Mouse (Mus musculus) frontal cortex, postnatal 25 days (tissue): ENCODE measurements around the gene Cramp1l.

Source experiments
- DNase-seq, 2 experiments: peaks; one replicate each; pipeline ENCODE4 v3.0.0; 2022; ENCODE audit warnings: low spot score in 2 of 2

Gene Cramp1l

DNA sequence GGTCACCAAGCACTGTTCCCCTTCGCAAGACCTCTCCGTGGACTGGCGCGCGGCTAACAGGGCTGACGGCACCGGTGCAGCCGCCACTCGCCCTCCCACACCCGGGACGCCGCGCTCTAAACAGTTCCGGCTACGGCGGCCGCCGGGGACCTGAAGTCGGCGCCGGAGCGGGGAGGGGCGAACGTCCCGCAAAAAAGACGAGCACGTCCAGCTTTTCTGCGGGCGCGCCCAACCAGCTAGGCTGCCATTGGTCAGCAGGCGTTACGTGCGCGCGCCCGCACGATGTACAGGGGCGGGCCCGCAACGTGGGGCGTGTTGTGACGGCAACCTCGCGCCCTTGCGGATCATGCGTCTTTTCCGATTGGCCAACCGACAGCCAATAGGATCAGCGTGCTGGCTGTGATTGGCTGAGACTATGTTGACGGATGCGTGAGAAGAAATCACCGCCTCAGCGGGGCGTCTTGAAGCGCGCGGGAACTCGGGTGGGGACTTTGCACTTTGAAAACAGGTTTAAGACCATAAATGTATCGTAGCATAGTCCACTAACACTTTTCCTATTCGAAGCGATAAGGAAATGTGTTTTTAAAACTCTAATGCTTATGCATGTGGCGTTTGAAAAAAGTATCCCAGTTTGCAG, at the start of gene Cramp1l, which contains the start of gene Ift140:
TSS of gene Cramp1l (minus strand) at position 134 of the 637 bp plus-strand sequence.
TSS of gene Ift140 (plus strand) at position 431 of the 637 bp plus-strand sequence.
- DNase-seq: peak; percentile 97 to 98

DNA sequence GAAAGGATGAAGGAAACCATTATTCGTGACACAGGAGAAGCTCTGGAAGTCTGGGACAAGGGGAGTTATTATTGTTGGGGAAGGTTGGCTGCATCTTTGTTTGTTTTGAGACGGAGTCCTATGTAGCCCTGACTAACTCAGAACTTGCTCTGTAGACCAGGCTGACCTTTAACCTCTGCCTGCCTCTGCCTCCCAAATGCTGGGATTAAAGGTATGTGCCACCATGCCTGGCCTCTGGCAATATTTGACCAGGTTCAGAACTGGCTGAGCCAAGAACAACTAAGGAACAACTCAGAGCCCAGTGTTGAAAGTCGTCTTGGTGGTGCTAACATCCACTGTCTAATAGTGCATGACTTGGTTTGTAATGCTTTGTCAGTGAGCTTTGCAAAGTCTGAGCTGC, 49.6 kb upstream of the Cramp1l start:
- DNase-seq: no peak

DNA sequence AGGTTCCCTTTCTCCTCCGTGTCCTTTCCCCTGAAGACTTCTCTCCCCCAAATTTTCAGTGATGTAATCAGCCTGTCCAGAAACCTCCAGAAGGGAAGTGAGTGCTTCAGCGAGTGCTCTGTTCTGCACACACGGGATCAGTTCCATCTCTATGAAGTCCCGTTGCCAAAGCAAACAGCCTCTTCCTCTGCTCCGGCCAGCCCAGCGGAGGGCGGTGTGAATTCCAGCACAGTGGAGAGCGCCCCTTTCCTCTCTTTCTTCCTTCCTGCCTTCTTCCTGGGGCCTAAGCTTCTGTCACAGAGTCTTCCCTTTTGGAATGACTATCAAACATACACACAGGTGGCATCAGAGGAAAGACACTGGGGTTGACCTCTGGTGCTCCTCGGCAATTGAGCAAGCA, 48.8 kb upstream of the Cramp1l start:
- no peak for DNase-seq

DNA sequence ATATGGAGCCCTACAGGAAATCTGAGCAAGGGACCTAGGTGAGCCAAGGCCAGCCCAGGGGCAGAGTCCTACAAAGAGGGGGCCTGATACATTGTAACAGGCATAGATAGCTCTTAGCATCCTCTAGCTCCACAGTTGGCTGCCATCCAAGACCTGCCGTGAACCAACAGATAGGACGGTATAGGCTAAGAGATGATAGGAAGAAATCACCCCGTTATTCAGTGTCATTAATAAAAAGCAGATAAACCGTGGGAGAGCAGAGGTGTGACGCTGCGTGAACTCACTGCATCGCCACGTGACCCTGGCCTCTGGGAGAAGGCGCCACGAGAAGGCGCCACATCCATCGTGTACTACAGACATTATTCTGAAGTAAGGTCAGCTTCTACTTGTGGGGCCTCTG, 48.3 kb upstream of the Cramp1l start:
- DNase-seq: no peak

DNA sequence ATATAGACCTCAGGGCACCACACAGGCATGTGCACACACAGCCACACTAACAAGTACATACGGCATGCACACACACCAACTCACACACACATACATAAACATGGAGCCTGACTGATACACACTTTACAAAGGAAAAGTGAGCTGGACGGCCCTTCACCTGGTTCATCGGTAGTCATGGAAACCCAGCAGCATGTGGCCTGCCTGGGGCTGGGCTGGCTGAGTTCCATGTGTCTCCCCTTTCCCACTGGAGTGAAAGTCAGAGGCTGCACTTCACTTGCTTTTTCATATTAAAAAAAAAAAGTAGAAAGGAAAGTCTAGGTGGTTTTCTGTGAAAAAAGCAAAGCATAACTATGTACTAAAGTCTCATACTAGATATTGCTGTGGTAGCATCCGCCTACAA, 47.7 kb upstream of the Cramp1l start:
- no peak for DNase-seq

DNA sequence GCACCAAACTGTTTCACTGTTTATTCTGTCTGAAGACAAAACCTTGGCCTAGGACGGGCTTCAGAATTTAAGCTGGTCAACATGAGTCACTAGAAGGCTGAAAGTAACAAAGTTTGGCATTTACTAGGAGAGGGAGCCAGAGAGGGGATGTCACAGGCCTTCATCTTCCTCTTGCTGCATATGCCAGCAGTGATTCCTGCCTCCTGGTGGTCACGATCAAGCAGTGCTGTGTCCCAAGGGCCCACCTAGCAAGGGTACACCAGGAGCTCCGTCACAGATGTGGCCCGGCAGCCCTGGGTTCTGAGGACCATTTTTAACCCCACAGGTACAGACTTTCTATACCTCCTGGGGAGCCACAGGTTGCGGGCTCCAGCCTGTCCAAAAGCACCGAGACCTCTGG, 41.5 kb upstream of the Cramp1l start:
- DNase-seq: no peak

DNA sequence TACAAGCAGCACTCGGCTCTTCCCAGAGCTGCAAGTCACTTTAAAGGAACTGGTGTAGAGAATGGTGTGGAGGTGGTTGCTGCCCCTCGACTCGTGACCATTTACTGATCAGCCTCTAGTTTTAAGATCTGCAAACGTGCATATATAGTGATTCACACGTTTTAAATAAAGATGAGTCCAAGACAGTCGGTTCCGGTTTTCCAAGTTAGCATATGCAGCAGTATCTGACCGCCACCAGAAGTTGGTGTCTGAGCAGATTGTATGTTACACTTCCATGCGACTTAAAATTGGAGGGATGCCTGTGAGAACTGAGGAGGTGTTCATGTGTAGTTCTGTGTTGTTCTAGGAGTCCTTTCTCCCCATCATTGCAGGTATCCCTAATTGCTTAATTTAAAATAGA, 37.7 kb upstream of the Cramp1l start:
- DNase-seq: no peak

DNA sequence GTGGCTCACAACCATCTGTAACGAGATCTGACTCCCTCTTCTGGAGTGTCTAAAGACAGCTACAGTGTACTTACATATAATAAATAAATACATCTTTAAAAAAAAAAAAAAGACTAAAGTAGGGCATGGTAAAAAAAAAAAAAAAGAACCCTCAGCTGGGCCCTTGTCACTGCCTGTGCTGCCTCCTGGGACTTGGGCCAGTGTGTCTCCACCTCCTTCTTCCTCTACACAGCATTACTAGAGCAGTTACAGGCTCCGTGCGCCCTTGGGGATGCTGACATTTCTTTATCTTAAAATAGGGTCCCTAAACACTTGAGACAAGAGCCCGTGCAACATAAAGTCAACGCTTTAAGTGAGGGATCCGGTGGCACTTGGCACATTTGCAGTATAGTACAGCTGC, 31.6 kb upstream of the Cramp1l start:
- DNase-seq: no peak

DNA sequence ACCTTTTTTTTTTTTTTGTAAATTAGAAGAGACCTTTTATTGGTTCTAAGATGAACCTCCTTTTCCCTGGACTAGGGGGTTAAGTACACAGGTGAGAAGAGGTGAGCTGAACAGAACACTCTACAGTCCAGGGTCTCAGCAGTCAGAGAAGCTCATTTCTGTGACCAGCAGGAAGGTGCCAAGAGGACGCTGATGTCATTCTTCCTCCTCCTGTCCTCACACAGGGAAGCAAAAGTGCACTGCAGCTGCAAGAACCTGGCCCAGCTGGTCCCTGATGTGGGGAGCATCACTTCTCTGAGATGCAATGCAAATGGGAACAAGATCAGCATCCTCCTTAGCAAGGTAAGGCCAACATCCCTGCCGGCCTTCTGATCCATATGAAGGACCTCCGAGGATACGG, 29.7 kb upstream of the Cramp1l start:
- no peak for DNase-seq

DNA sequence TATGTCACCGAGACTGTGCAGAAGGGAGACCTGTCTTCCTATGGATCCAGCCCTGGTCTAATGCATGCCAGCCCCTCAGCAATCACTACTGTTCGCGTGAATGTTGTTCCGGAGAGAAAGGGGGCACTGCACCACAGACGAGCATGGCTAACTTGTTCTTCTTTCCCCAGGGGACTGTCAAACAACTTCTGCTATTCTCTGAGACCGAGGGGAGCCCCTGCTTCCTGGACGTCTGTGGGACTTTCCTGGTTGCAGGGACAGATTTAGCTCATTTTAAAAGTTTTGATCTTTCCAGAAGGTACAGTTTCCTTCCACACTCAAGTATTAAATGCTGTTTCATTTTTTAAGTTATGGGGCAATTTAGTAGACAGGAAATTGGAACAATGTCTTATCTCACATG, 29.3 kb upstream of the Cramp1l start:
- DNase-seq: no peak

DNA sequence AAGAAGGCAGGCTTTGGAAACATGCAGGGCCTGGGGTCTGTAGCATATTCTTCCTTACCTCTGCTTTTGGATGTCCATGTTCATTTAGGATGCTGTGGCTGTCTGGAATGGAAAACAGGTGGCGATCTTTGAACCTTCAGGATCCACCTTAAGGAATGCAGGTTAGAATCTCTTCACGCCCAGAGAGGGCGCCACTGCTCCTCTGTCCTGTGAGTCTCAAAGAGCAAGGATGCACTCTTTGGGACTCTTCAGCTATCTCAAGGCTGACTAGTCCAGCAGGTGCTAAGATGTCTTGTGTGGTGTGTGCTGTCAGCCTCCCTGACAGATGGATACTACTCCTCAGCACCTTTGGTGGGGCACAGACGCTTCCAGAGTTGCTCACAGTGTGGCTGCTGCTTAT, 20.6 kb upstream of the Cramp1l start:
- no peak for DNase-seq

DNA sequence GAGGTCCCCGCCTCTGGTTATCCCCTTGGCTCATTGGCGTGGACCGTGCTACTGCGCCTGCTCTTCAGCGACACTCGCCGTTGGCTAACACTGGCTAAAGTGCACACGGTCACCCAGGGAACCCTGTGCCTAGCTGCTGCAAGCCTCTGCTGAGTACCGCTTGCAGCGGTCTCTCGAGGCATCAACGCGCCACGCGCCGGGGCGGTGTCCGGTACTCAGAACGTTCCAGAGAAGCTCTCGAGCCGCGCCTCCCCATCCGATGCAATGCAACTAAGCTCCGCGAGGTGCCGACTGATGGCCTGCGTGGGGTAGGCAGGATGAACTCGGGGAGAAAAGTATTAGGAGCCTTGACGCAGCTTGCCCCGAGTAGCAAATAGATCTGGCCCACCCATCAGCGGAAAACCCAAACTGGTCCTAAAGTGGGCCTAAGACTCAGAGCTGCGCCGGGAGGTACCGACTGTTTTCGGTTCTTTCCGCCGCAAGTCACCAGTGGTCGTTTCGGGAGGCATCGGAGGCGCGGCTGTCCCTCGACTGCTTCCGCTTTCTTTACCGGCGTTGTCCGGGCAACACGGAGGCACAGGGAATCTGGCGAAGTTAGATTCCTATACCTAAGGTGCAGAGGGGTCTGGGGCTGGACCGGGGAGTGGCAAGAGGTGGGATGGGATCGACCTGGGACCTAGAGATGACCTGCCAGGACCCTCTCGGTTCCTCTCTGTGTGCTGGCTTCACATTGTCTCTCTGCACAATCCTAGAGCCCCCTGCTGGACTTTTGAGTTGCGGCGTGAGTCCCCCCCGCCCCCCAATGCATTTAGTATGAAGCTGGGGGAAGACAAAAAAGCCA, 924 bp upstream of the Cramp1l start:
- peak; percentile 49 to 72 for DNase-seq

DNA sequence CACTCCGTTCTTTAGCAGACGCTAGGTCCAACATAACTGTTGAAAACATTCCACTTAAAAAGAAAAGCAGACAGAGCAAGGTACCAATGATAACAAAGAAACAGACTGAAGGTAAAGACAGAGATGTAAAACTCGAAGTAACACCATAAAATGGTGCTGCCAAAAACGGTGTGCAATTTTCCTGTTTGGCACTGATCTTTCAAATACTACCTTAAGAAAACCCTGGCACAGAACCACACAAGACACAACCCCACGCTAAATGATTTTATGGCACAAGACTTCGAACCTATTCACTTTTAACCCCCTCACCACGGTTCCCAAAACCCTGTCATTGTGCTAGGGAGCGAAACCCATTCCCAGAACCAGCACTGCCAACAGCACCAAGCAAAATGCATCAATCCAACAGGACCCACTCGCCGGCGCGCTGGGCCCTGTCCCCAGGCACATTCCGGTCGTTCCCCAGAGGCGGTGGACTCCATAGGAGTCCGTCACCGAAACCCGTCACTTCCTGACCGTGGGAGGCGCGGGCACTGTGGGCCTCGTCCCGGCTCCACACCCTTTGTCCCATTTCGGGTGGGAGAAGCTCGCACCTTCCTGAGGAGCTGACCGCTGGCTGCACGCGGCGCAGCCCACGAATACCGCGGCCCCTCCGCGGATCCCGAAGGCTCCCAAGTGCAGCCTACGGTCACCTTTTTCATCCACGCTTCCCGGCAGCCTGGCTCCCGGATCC, 582 bp downstream of the Cramp1l start:
- DNase-seq: peak; percentile 7 to 28

DNA sequence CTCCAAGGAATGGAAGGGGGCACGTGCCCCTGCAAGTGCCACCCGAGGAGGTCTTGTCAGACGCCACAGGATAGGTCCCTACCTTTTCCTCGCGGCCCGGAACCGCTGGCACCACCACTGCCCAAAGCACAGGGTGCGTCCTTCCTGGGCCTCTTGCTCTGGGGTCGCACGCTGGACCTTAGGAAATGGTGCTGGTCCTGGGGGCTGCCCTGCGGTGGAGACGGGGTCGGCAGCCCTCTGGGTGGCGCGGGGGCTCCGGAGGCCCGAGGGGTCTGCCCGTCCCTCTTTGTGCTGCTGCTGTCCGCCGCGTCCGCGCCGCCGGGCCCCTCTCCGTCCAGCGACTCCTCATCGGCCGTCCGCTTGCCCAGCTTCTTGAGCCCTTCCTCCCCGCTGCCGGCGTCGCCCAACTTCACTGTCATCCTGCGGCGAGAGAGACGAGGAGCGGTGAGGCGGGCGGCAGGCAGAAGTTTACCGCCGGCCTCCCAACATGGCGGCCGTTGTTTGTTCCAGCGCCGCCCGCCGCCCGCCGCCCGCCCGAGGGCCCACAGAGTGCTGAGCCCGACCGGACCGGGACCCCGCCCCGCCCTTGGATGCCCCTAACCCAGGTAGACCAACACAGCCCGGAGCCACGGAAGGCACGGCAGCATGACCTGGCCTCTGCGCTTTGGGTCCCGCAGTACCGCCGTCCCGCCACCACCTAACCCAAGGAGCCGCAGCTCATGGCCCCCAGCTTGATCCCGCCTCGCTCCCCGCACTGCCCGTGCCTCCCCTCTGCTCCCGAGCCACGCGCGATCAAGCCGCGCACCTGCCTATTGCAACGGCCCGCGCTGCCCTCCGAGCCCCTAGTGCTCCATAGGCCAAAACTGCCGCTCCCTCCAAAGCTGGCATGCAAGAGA, 1.7 kb downstream of the Cramp1l start:
- DNase-seq: no peak

DNA sequence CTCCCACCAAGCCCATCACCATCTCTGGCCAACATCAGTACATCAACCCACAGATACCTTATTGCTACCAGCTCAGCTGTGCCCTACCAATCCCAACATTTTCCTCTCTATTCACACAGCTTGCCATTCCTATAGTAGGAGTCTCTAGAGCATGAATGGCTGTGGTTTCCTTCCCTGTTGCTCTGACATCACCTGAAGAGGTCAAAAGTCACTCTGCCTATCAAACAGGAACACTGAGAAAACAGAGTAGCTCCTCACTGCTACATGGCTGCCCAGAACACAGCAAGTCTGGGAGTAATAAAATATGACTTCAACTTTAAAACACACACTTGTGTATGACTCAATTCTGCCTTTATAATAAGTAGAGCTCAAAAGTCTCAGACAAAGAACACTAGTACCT, 8.1 kb downstream of the Cramp1l start:
- no peak for DNase-seq

DNA sequence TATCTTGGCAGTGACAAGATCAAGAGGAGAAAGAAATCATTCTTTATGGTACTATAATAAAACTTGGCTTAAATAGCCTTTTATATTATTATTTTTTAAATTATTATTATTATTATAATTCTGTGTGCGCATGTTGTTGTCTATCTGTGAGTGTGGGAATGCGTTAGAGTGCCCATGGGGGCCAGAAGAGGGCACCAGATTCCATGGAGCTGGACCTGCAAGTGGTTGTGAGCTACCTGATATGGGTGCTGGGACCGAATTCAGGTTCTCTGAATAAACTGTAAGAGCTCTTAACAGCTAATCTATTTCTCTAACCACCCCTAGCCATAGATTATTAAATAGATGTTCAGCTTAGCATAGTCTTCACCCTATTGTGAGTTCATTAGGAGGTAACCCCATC, 10.5 kb downstream of the Cramp1l start:
- no peak for DNase-seq

DNA sequence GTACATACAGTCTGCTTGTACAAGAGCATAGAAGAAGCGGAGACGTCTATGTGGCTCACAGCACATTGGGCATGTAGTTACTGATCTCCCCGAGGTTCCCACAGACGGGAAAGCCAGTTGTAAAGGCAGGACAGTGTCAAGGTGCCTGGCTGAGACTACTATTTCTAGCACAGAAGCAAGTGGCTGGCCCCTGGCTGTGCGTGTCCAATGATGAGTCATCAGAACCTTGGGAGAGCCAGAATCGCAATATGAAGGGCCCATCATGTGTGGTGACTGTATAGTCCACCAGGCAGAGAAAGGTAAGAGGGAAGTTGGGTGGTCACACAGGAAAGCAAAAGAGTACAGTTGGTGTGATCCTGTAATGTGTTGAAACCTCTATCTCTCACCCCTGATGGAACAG, 20.9 kb downstream of the Cramp1l start:
- no peak for DNase-seq

DNA sequence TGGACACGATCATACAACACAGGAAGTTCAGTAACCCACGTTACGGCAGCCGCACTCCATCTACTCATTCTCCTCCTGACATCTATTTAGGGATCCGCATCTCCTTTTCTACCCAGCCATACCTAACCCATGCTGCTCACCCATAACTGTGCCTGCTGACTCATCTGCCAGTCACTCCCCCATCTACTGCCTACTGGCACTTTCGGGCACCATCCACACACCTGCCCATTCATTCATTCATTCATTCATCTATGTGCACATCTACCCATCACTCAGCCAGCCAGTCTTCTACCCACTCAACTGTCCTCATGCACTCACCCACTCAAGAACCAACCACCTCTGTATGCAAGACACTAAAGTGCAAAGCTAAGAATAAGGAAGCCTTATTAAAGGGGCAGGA, 28.4 kb downstream of the Cramp1l start:
- DNase-seq: no peak

DNA sequence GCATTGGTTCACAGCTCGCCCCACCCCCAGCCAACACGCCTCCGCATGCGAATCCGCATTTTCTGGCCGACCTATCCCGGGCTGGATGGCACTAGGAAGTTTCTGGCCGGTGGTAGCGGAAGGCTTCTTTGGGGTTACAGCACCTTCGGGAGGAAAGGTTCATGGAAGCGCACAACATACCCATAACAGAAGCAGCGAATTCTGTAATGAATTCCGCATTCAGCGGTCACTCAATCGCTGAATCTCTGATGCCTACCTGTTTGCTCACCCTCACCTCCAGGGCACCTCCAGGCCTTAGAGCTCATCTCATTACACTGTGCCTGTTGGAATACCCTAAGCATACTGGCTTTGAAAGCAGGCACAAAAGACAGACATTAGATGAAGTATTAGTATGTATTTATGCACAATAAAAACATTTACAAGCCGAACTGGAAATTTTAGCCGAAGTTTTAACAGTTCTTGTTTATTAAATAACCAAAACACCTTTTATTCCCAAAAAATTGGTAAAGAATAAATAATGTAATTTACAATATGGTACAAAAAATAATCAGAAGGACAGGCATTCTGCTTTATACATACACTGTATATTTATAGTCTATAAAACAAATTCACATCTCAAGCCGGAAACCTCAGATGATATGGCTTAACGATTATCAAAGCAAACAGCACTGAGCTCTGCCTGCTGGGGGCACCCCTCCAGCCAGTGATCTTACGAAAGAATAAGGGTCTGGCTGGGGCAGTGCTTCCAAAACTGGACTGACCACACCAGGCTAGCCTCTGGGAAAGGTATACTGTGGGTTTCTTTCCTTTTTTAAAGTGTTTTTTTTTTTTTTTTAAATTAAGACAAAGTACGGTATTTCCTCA, 54.5 kb downstream of the Cramp1l start:
- DNase-seq: no peak

DNA sequence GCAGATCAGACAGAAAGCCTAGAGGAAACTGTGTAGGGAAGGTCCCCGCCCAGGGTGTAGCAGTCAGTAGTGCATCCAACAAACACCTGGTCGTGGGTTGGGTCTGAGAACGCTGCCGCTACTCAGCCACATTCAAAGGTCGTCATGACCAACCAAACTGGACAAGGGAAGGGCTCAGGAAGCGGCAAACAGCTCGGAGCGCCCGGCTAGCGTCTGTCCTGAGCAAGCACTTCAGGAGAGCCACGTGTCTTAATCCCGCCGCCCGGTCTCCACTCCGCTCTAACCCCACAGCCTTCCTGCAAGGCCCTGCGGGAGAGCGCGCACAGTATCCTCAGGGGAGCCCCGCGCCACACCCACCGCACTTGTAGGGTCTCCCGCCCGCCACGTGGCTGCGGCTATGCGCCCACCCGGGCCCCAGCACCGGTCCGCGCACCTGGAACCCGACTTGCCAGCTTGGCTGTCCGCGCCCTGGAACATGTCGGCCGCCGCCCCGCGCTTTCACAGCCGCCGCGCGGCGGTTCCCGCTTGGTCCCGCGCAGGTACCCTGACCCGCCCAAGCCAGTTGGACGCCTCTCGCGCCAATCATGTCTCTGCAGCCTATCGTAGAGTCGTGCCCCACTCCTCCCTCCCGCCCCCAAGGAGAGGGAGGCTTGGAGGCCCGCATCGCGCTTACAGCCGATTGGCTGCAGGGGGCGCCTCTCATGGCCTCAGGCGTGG, 55.3 kb downstream of the Cramp1l start, which contains the start of gene Jpt2:
TSS of gene Jpt2 (minus strand) at position 555 of the 717 bp plus-strand sequence.
- DNase-seq: peak; percentile 92 to 94
